Mouse (Mus musculus) cerebral cortex, adult 2 months (tissue): ENCODE results near the gene Sgcd.

Experiments used
- WGBS: fragments of 180-500 bp; shearing (Covaris S2); methylation state at CpG from one replicate; pipeline ENCODE4 v1.1.7; 2018; 5-methylcytosine and 5-hydroxymethylcytosine counted together

Gene Sgcd

DNA sequence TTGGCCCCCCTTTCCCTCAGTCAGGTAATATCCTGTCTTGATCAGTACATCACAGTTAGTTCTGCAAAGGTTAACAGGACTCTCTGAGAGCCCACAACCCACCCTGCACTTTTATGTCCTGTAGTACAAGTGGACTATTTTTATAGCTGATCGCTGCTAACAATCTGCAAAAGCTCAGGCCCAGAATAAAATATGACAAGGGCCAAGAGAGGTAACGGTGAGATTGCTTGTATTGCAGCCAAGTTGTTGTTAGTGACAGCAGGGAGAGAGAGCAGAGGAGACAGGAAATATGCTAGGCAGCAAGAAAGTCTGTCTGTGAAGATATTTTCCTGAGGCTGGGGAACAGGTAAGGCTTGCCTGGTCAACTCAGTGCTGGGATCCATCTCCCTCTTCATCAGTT, 546.5 kb downstream of the Sgcd start:
- 53% methylated on average over 2 of the region's 2 CpGs for WGBS

GRCm38 (mm10) chr11:47399607-47400006, 589.2 kb downstream of the Sgcd start:
- WGBS: 63% methylated on average over 3 of the region's 3 CpGs

DNA sequence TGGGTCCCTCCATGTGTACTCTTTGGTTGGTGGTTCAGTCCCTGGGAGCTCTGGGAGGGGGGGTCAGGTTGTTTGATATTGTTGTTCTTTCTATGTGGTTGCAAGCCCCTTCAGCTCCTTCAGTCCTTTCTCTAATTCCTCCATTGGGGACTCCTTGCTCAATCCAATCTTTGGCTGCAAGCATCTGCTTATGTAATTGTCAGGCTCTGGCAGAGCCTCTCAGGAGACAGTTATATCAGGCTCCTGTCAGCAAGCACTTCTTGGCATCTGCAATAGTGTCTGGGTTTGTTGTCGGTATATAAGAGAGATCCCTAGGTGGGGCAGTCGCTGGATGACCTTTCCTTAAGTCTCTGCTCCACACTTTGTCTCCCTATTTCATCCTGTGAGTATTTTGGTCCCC, 598.0 kb downstream of the Sgcd start:
- WGBS: 69% methylated on average over 2 of the region's 2 CpGs

DNA sequence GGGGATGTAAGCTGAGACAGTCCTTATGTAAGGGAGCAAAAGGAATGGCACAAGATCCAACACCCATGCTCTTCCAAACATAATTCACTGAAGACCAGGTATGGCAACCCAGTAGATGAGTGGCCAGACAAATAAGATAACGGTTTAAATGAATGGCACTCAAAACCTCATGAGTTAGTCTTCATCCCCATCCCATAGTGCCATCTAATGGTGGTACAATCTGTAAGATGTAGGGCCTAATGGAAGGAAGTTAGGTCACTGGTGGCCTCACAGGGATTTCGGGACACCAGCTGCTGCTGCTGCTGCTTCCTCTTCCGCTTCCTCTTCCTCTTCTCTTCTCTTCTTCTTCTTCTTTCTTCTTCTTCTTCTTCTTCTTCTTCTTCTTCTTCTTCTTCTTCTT, 601.0 kb downstream of the Sgcd start:
- 71% methylated on average over 3 of the region's 3 CpGs for WGBS

DNA sequence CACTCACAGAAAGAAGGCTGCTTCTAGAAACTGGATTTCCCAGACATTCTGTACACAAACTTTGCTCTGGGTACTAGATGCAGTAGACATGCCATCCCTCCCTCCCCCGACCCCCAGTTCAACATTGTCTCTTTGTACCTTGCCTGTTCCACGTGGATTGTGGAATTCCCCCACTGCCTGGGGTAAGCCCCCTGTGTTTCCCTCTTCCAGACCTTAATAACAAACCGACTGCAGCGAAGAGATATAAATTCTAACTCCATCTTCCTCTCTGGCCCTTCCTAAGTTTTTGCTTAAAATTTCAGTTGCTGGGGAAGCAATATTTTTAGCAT, 609.2 kb downstream of the Sgcd start:
- 31% methylated on average over 4 of the region's 4 CpGs for WGBS

GRCm38 (mm10) chr11:47378843-47379629, 609.7 kb downstream of the Sgcd start:
- 3% methylated on average over 25 of the region's 25 CpGs for WGBS

GRCm38 (mm10) chr11:47377421-47377820, 611.3 kb downstream of the Sgcd start:
- 57% methylated on average over 6 of the region's 6 CpGs for WGBS

- 59% methylated on average over 1 of the region's 1 CpGs for WGBS
Observed at GRCm38 (mm10) chr11:47376915-47377314, 611.9 kb downstream of the Sgcd start.

GRCm38 (mm10) chr11:47371616-47372015, 617.2 kb downstream of the Sgcd start:
- 76% methylated on average over 2 of the region's 2 CpGs for WGBS

GRCm38 (mm10) chr11:47351585-47351984, 637.2 kb downstream of the Sgcd start:
- 82% methylated on average over 2 of the region's 2 CpGs for WGBS

DNA sequence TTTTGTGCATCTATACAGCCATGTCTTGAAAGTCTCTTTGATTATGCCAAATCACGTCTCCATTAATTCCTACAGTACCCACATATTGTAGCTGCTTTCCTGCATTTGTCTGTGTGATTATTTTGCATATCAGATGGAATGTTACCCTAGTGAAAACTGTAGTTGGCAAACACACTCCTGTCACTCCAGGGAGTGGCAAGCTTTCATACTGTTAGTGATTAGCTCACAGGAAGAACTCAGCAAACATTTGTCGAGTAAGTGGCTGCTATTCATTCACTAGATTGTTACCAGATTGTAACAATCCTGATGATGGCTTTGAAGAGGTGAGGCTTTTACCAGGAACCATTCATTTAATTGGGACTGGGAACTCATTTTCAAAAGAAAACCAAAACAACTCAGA, 645.3 kb downstream of the Sgcd start:
- WGBS: 36% methylated on average over 2 of the region's 2 CpGs

DNA sequence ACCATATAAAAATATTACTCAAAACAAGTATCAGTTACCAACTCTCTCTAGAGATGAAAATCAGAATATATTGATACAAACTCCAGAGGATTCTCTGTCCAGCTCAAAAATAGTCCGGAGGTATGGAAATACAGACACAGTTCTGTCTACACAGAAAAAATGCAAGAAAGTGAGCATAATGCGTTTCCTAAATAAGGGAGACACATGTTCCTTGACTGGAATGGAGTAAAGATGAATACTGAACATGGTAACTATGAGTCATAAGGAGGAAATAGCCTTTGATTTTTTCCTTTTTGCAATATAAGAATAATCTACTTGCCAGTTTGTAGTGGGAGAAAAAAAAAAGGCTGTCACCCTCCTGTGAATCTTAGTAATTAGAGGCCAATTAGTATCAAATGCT, 655.1 kb downstream of the Sgcd start:
- WGBS: 49% methylated on average over 2 of the region's 2 CpGs

DNA sequence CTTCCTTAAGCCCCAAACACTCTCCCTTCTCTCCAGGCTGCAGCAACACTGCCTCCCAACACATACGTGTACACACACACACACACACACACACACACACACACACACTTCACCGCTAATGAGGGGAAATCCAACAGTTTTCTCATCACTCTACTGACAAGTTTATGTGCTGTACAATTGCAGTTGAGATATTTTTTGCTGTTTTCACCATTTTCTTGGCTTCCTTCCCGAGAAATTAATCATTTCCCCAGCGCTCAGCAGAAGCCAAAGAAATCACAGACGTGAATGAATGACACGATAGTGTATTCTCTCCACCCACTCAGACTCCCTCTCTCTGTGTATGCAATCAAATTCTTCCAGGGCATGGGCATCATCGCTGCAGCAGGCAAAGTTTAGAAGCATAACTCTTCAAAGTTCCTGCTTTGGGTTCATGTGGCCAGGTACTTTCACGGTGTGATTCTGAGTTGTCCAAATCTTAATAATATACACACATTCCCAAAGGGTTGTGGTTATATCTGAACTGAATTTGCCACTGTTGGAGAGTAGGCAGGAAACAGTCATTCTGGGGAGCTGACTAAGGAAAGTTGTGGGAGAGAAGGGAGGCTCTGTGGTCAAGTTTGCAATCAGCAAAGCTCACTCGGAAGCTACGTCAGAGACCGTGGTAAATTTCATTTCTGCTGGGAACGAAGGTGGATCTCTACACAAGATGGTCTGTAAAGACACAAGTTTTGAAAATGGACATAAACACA, 683.9 kb downstream of the Sgcd start:
- WGBS: 41% methylated on average over 12 of the region's 12 CpGs

DNA sequence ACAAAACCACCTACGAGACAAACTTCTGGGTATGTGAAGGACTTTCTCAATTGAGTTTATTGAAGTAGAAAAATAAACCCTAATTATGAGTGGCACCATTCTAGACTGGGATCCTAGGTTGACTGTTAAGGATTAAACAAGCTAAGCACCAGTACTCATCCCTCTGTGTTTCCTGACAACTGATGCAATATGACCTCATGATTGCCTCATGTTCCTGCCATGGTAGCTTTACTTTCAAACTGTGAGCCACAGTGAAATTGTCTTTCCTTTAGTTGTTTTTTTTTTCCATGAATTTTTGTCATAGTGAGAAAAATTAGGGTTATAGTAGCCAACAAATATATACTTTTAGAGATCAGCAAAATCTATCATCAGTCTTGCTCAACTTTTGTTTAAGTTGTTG, 689.0 kb downstream of the Sgcd start:
- WGBS: 85% methylated on average over 1 of the region's 1 CpGs

- 91% methylated on average over 1 of the region's 1 CpGs for WGBS
Observed at GRCm38 (mm10) chr11:47297805-47298340, 690.9 kb downstream of the Sgcd start.

GRCm38 (mm10) chr11:47294741-47295140, 694.0 kb downstream of the Sgcd start:
- 98% methylated on average over 1 of the region's 1 CpGs for WGBS

DNA sequence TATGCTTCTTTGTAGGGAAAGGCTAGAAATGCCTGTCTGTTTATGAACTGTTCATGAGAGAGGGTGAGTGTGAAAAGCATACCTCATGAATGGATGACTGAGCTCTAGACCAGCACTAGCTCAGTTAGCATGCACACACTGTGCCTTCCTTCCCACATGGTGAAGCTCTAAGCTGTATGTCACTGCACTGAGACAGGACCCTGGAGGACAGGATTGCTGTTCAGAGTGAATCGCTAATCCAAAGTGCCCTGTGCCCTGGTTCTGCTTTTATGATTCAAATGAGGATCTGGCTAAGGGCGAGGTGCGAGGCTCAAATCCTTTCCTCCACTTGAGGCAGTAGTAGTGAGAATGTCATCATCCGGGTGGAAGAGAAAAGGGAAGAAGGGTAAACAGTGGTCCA, 712.2 kb downstream of the Sgcd start:
- 58% methylated on average over 4 of the region's 4 CpGs for WGBS

GRCm38 (mm10) chr11:47268556-47268955, 720.2 kb downstream of the Sgcd start:
- WGBS: 53% methylated on average over 4 of the region's 4 CpGs

GRCm38 (mm10) chr11:47264267-47264984, 724.3 kb downstream of the Sgcd start:
- WGBS: 66% methylated on average over 9 of the region's 9 CpGs

GRCm38 (mm10) chr11:47250301-47250700, 738.5 kb downstream of the Sgcd start:
- 66% methylated on average over 7 of the region's 7 CpGs for WGBS

DNA sequence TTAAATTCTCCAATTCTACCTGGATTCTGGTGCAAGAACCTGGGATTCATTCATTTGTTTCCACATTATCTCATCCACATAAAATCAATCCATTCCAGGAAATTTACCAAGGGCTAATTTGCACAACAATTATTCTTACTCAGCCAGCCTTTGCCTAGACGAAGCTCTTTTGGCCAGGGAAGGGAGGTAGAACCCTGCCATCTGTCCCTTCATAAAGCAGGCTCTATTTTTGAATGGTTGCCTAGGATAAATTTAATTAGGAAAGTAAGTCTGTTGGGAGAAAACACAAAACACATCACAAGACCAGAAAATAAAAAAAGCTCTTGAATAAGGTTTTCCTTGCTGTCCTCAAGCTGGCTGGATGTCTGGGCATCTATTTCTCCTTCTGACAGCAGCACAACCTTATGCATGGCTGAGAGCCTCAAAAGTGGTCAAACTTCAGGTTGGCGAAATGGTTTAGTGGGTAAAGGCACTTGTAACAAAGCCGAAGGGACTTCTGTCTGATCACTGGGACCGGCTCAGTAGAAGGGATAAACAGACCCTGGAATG, 740.4 kb downstream of the Sgcd start:
- 64% methylated on average over 4 of the region's 4 CpGs for WGBS

DNA sequence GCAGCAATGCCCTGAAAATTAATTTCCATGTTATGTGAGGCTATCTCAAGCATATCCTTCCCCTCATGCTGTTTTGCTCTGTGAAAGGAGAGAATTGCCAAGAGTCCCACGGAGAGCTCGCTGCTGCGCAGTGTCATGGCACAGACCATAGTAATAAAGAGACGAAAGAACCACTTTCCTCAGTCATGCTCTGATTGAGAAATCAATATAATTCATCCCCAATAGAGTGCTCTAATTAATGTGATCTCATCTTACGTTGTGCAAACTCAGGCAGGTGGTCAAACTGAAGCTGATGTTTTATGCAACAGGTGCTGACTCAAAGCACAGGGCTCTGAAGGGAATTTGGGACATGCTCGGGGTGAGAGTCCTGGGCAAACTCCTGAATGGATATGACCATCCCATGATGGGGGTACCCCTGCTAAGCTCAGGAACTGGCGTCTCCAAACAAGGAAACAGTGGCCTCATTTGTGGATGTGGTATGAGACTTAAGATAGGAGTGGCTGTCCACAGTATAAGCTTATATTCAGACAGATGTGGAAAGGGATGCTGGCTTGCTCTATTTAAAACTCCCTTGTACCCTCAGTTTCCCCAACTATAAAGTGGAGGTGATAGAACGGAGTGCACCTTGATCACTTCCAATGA, 740.9 kb downstream of the Sgcd start:
- WGBS: 67% methylated on average over 8 of the region's 8 CpGs
